Mouse (Mus musculus) left cerebral cortex, postnatal 36 days (tissue): Measurements from ENCODE around the gene Ass1. TPM values are rescaled to one million over a fixed set of nuclear protein-coding genes. Genes with fewer than 3 reads are reported as not detected.

ENCODE experiments used
- DNase-seq, 2 experiments: peaks; one replicate each; pipeline ENCODE4 v3.0.0; 2021 to 2022; ENCODE audit warnings: low spot score in 2 of 2, mixed read lengths in 1 of 2
- intact Hi-C: fragments of 180-260 bp; cut with DNase I; formaldehyde crosslinking; loops from one replicate; pipeline ENCODE4 v1.15.1; 2025
- total RNA-seq, 2 experiments: library from RNA; stranded (reverse); gene quantifications; 2 replicates each; pipeline ENCODE4 v1.2.3; 2021

Ass1 gene
- total RNA-seq, 2 experiments from 2014 or later, result 20.2 to 23.8 TPM

- DNase-seq, result no peak
- intact Hi-C loops, result no loop called here
Measured at GRCm38 (mm10) chr2:31455418-31455817, 14.6 kb upstream of the Ass1 start.

- DNase-seq, result no peak
- intact Hi-C loops, result no loop called here
Measured at GRCm38 (mm10) chr2:31458460-31458859, 11.5 kb upstream of the Ass1 start.

- intact Hi-C loops, result no loop called here
Measured at GRCm38 (mm10) chr2:31458989-31459936, 10.7 kb upstream of the Ass1 start.

GRCm38 (mm10) chr2:31460025-31460571 is 9.9 kb upstream of the Ass1 start:
- intact Hi-C loops, result no loop called here
- DNase-seq, result peak; percentile 36 to 37

More at GRCm38 (mm10) chr2:31458989-31459936, 10.7 kb upstream of the Ass1 start:
- no peak for DNase-seq

- DNase-seq, result no peak
- intact Hi-C loops, result no loop called here
Measured at GRCm38 (mm10) chr2:31460920-31461319, 9.1 kb upstream of the Ass1 start.

GRCm38 (mm10) chr2:31462051-31462450 is 8.0 kb upstream of the Ass1 start:
- no peak for DNase-seq
- intact Hi-C loops, result no loop called here

- intact Hi-C loops, result no loop called here
- no peak for DNase-seq
Measured at GRCm38 (mm10) chr2:31463253-31463652, 6.8 kb upstream of the Ass1 start.

- intact Hi-C loops, result no loop called here
Measured at GRCm38 (mm10) chr2:31463696-31464528, 6.1 kb upstream of the Ass1 start.

GRCm38 (mm10) chr2:31464529-31464910 is 5.5 kb upstream of the Ass1 start:
- intact Hi-C loops, result no loop called here
- DNase-seq, result no peak

More at GRCm38 (mm10) chr2:31463696-31464528, 6.1 kb upstream of the Ass1 start:
- no peak for DNase-seq

- no peak for DNase-seq
- intact Hi-C loops, result no loop called here
Measured at GRCm38 (mm10) chr2:31467457-31467856, 2.5 kb upstream of the Ass1 start.

- no peak for DNase-seq
- intact Hi-C loops, result no loop called here
Measured at GRCm38 (mm10) chr2:31468857-31469256, 1.1 kb upstream of the Ass1 start.

- intact Hi-C loops, result no loop called here
- DNase-seq, result no peak
Measured at GRCm38 (mm10) chr2:31469480-31469879, 527 bp upstream of the Ass1 start.

- no peak for DNase-seq
- intact Hi-C loops, result no loop called here
Measured at GRCm38 (mm10) chr2:31470683-31471385, 827 bp downstream of the Ass1 start.

GRCm38 (mm10) chr2:31471611-31472010 is 1.6 kb downstream of the Ass1 start:
- intact Hi-C loops, result loop anchor here (1.0 kb wide), 1 partner anchor 36 kb away; no protein-coding TSS in a partner anchor
- no peak for DNase-seq

- intact Hi-C loops, result loop anchor here (1.0 kb wide), 1 partner anchor 37 kb away; no protein-coding TSS in a partner anchor
- no peak for DNase-seq
Measured at GRCm38 (mm10) chr2:31472406-31473065, 2.5 kb downstream of the Ass1 start.

- DNase-seq, result no peak
- intact Hi-C loops, result no loop called here
Measured at GRCm38 (mm10) chr2:31473941-31474340, 3.9 kb downstream of the Ass1 start.

GRCm38 (mm10) chr2:31474686-31475085 is 4.7 kb downstream of the Ass1 start:
- intact Hi-C loops, result no loop called here
- DNase-seq, result no peak

- intact Hi-C loops, result no loop called here
Measured at GRCm38 (mm10) chr2:31476107-31476820, 6.3 kb downstream of the Ass1 start.

More at GRCm38 (mm10) chr2:31476107-31476820, 6.3 kb downstream of the Ass1 start:
- DNase-seq, result no peak
